Mouse (Mus musculus) lung, embryonic 14.5 days (tissue): Measurements from ENCODE around the gene Taf3. TPM values are rescaled to one million over a fixed set of nuclear protein-coding genes. Genes with fewer than 3 reads are reported as not detected.

ENCODE experiments used
- ATAC-seq: fragments of 200-750 bp; cut with Nextera tagmentation; 2 replicates; pipeline ENCODE4 v1.8.0; 2017; ENCODE audit warnings: mild to moderate bottlenecking, moderate TSS enrichment, moderate library complexity; ENCODE audit not compliant: insufficient read depth
- DNase-seq: peaks from one replicate; pipeline ENCODE4 v3.0.0-alpha.2; 2015
- H3K27ac ChIP-seq: fragments of 300-500 bp; sonication (generic); 2 replicates; pipeline ENCODE4 v1.5.1; 2014; ENCODE audit warnings: low read depth, mild to moderate bottlenecking, moderate library complexity
- H3K27me3 ChIP-seq: fragments of 300-500 bp; sonication (generic); 2 replicates; pipeline ENCODE4 v1.6.1; 2014; ENCODE audit warnings: low read length, control low read depth; ENCODE audit not compliant: insufficient read depth
- H3K36me3 ChIP-seq: fragments of 300-500 bp; sonication (generic); 2 replicates; pipeline ENCODE4 v1.6.1; 2014; ENCODE audit warnings: control low read depth; ENCODE audit not compliant: insufficient read depth
- H3K4me1 ChIP-seq: fragments of 300-500 bp; sonication (generic); 2 replicates; pipeline ENCODE4 v1.6.1; 2014; ENCODE audit warnings: antibody characterized with exemption, control low read depth; ENCODE audit not compliant: insufficient read depth
- H3K4me2 ChIP-seq: fragments of 300-500 bp; sonication (generic); 2 replicates; pipeline ENCODE4 v1.6.1; 2014; ENCODE audit warnings: mild to moderate bottlenecking
- H3K4me3 ChIP-seq: fragments of 300-500 bp; sonication (generic); 2 replicates; pipeline ENCODE4 v1.5.1; 2014; ENCODE audit warnings: low read depth, low read length
- H3K9ac ChIP-seq: fragments of 300-500 bp; sonication (generic); 2 replicates; pipeline ENCODE4 v1.6.1; 2014
- H3K9me3 ChIP-seq: fragments of 300-500 bp; sonication (generic); 2 replicates; pipeline ENCODE4 v1.6.1; 2016; ENCODE audit warnings: low read depth, low read length, control low read depth
- CTCF ChIP-seq: IDR thresholded peaks from 2 replicates; pipeline ENCODE4 v1.5.1; 2016; ENCODE audit warnings: antibody characterized with exemption, low read depth
- WGBS: fragments of 180-500 bp; shearing (Covaris S2); extraction: QIAGEN DNeasy Blood & Tissue Kit; methylation state at CpG from one replicate; pipeline ENCODE4 v1.1.7; 2014; 5-methylcytosine and 5-hydroxymethylcytosine counted together
- polyA plus RNA-seq: library from polyadenylated mRNA; unstranded; fragments of >200 nt; fragmentation: Nextera tagmentation; extraction: Ambion mirVana; gene quantifications from 2 replicates; pipeline ENCODE4 v1.2.1, GENCODE M21; 2014

Gene Taf3
- polyA plus RNA-seq, 1 experiment from 2014 or later = 16.0 TPM

GRCm38 (mm10) chr2:10014951-10015635 is 33.3 kb downstream of the Taf3 start:
- TF ChIP-seq CTCF = no peak
- ATAC-seq (no peak), DNase-seq (no peak)
- no peak overlapping the region for H3K4me3 ChIP-seq
- H3K9me3 ChIP-seq = no peaks in the 10 kb centered on the region
- no peak overlapping the region for H3K9ac ChIP-seq
- H3K4me1 ChIP-seq = no peaks in the 10 kb centered on the region
- 71% methylated on average over 10 of the region's 10 CpGs for WGBS
- H3K36me3 ChIP-seq = no peaks in the 10 kb centered on the region
- no peak overlapping the region for H3K4me2 ChIP-seq
- H3K27me3 ChIP-seq = no peaks in the 10 kb centered on the region
- no peak overlapping the region for H3K27ac ChIP-seq

GRCm38 (mm10) chr2:10010263-10010909 is 38.0 kb downstream of the Taf3 start:
- no peaks in the 10 kb centered on the region for H3K4me1 ChIP-seq
- H3K4me3 ChIP-seq = no peak overlapping the region
- no peak overlapping the region for H3K4me2 ChIP-seq
- no peak overlapping the region for H3K9ac ChIP-seq
- DNase-seq (peak; percentile 86), ATAC-seq (peak; percentile 35; the same call in 1 of the 2 replicates)
- peak; percentile 87 for TF ChIP-seq CTCF
- no peak overlapping the region for H3K27ac ChIP-seq
- 35% methylated on average over 7 of the region's 7 CpGs for WGBS
- no peaks in the 10 kb centered on the region for H3K27me3 ChIP-seq
- H3K36me3 ChIP-seq = no peaks in the 10 kb centered on the region
- no peaks in the 10 kb centered on the region for H3K9me3 ChIP-seq

GRCm38 (mm10) chr2:10009671-10010254 is 38.6 kb downstream of the Taf3 start:
- Histone ChIP-seq H3K4me1 (no peaks in the 10 kb centered on the region), H3K4me2 (no peak overlapping the region), H3K36me3 (no peaks in the 10 kb centered on the region), H3K4me3 (no peak overlapping the region), H3K9me3 (no peaks in the 10 kb centered on the region), H3K27me3 (no peaks in the 10 kb centered on the region), H3K9ac (no peak overlapping the region), H3K27ac (no peak overlapping the region)
- 79% methylated on average over 13 of the region's 13 CpGs for WGBS
- ATAC-seq (no peak; the same call in 1 of the 2 replicates), DNase-seq (no peak)
- no peak for TF ChIP-seq CTCF

- TF ChIP-seq CTCF = no peak
- no peak overlapping the region for H3K4me3 ChIP-seq
- WGBS = 49% methylated on average over 4 of the region's 4 CpGs
- DNase-seq (no peak), ATAC-seq (no peak)
- no peaks in the 10 kb centered on the region for H3K27me3 ChIP-seq
- no peak overlapping the region for H3K4me2 ChIP-seq
- H3K9ac ChIP-seq = no peak overlapping the region
- H3K9me3 ChIP-seq = no peaks in the 10 kb centered on the region
- no peaks in the 10 kb centered on the region for H3K4me1 ChIP-seq
- no peak overlapping the region for H3K27ac ChIP-seq
- H3K36me3 ChIP-seq = no peaks in the 10 kb centered on the region
These were observed 39.8 kb downstream of the Taf3 start for GRCm38 (mm10) chr2:10008593-10008992.

- DNase-seq = no peak
- no peak overlapping the region for H3K4me3 ChIP-seq
- H3K36me3 ChIP-seq = no peaks in the 10 kb centered on the region
- no peaks in the 10 kb centered on the region for H3K4me1 ChIP-seq
- H3K27me3 ChIP-seq = no peaks in the 10 kb centered on the region
- H3K9ac ChIP-seq = no peak overlapping the region
- TF ChIP-seq CTCF = no peak
- H3K27ac ChIP-seq = no peak overlapping the region
- ATAC-seq = no peak
- WGBS = 80% methylated on average over 8 of the region's 8 CpGs
- H3K4me2 ChIP-seq = no peak overlapping the region
- no peaks in the 10 kb centered on the region for H3K9me3 ChIP-seq
These were observed 43.3 kb downstream of the Taf3 start for GRCm38 (mm10) chr2:10004960-10005621.

GRCm38 (mm10) chr2:10003358-10003757 is 45.0 kb downstream of the Taf3 start:
- H3K4me1 ChIP-seq = no peaks in the 10 kb centered on the region
- no peaks in the 10 kb centered on the region for H3K27me3 ChIP-seq
- H3K36me3 ChIP-seq = no peaks in the 10 kb centered on the region
- no peak overlapping the region for H3K4me3 ChIP-seq
- no peak overlapping the region for H3K9ac ChIP-seq
- no peaks in the 10 kb centered on the region for H3K9me3 ChIP-seq
- TF ChIP-seq CTCF = no peak
- ATAC-seq (peak; percentile 54; the same call in 1 of the 2 replicates), DNase-seq (peak; percentile 41)
- WGBS = 83% methylated on average over 5 of the region's 5 CpGs
- H3K27ac ChIP-seq = no peak overlapping the region
- H3K4me2 ChIP-seq = no peak overlapping the region

- Histone ChIP-seq H3K27me3 (no peaks in the 10 kb centered on the region), H3K36me3 (no peaks in the 10 kb centered on the region), H3K9me3 (no peaks in the 10 kb centered on the region), H3K9ac (no peak overlapping the region), H3K27ac (no peak overlapping the region), H3K4me3 (no peak overlapping the region), H3K4me2 (no peak overlapping the region), H3K4me1 (no peaks in the 10 kb centered on the region)
- no peak for ATAC-seq
- WGBS = 71% methylated on average over 2 of the region's 2 CpGs
- DNase-seq = no peak
- no peak for TF ChIP-seq CTCF
These were observed 46.8 kb downstream of the Taf3 start for GRCm38 (mm10) chr2:10001591-10001990.
